Mouse (Mus musculus): Measurements from ENCODE around the gene Apaf1.

DNA sequence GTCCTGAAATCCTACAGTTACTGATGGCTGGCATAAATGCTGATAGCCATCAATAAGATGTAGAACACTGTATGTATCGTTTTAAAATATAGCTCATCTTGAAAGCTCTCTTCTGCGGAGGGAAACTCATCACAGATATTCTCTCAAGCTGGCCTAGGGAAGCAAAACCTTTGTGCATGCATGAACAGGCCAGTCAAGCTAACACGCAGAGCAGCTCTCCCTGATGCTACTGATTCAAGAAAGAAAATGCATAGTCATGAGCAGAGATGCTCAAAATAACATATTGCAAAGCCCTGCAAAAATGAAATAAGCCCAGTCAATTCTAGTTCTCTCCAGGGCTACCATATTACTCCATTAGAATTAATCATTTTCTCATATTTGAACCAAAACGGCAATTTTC is 55.1 kb downstream of the Apaf1 start:
- no peak for TF ChIP-seq CTCF (conservative IDR thresholded peaks at IDR 0.05 in 1 of 2, IDR thresholded peaks at IDR 0.05 in 1 of 2; ENCODE audit: low read depth in 2 of 2, low read length in 2 of 2)
- no peak for TF ChIP-seq E2F4 (IDR thresholded peaks at IDR 0.05; ENCODE audit: insufficient replicate concordance, low read depth, low read length)
- TF ChIP-seq RCOR1 (conservative IDR thresholded peaks at IDR 0.05; ENCODE audit: low read depth, low read length) = no peak
- TF ChIP-seq POLR2AphosphoS2 (IDR thresholded peaks at IDR 0.05; ENCODE audit: low read depth, low read length) = no peak
- no peak for TF ChIP-seq EP300 (IDR thresholded peaks at IDR 0.05; ENCODE audit: low read length)
- no peak for TF ChIP-seq ZNF384 (IDR thresholded peaks at IDR 0.05; ENCODE audit: low read depth, low read length)
- no peak for TF ChIP-seq POLR2A (IDR thresholded peaks at IDR 0.05; ENCODE audit: low read depth, low read length)
- TF ChIP-seq RAD21 (IDR thresholded peaks at IDR 0.05; ENCODE audit: low read depth, low read length) = no peak
